Mouse (Mus musculus) Patski (cell line): ENCODE measurements around the gene Loxl4. TPM values are rescaled to one million over a fixed set of nuclear protein-coding genes. Genes with fewer than 3 reads are reported as not detected.

ENCODE experiments used
- ATAC-seq: fragments of 100-300 bp; one replicate; pipeline ENCODE4 v1.8.0; 2021
- CTCF ChIA-PET: fragments of 350-600 bp; sonication (Branson Sonifier 250); formaldehyde crosslinking; loops from one replicate; lab custom pipeline; 2022; ENCODE audit warnings: inconsistent platforms; lab: Charles Lee
- POLR2A ChIA-PET: fragments of 350-600 bp; sonication (Branson Sonifier 250); formaldehyde crosslinking; loops from one replicate; lab custom pipeline; 2022; ENCODE audit warnings: antibody characterized with exemption, inconsistent platforms; lab: Charles Lee
- DNase-seq: peaks from one replicate; pipeline ENCODE4 v3.0.0-alpha.2; 2011; ENCODE audit warnings: low read depth, low spot score
- H3K27me3 ChIP-seq: fragments of 371-371 bp; one replicate; pipeline ENCODE4 v1.5.1; 2021
- CTCF ChIP-seq: fragments of 100-300 bp; IDR thresholded peaks from one replicate; pipeline ENCODE4 v1.5.1; 2021
- in situ Hi-C: fragments of 300-500 bp; cut with MboI; formaldehyde crosslinking; loops from 3 replicates; pipeline ENCODE4 v1.11.1; 2018; ENCODE audit warnings: low pct_unique_long_range_greater_than_20kb, mixed read lengths
- polyA plus RNA-seq: library from polyadenylated mRNA; unstranded; gene quantifications from one replicate; pipeline ENCODE4 v1.2.3, GENCODE M21; 2021

The Loxl4 gene
- polyA plus RNA-seq, 1 experiment from 2014 or later: 0.08 TPM

DNA sequence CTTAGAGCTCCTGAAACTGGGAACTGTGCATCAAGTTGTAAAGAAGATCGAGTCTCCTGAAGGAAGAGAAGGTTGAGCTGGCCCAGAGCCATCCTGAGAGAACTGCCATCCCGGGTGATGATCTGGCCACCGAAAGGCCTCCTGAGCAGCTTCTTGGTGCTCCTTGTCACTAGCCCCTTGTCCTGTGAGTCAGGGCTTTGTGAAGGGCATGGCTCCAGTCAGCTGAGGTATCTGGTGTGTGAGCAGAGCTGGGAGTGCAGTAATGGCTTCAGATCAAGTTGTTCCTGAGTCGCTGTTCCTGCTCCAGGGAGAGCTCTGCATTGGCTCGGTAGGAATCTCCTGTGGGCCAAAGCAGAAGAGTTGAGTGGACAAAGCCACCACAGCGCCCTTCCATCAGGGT is 17.5 kb downstream of the Loxl4 start:
- ChIA-PET CTCF (interaction anchor here (0.8 kb wide), 1 partner anchor 35 kb away, joined by 3 read pairs; no protein-coding TSS in a partner anchor), POLR2A (no interaction called here)
- TF ChIP-seq CTCF: no peak
- H3K27me3 ChIP-seq: no peaks in the 10 kb centered on the region
- DNase-seq: no peak
- ATAC-seq: no peak
- in situ Hi-C loops: no loop called here

DNA sequence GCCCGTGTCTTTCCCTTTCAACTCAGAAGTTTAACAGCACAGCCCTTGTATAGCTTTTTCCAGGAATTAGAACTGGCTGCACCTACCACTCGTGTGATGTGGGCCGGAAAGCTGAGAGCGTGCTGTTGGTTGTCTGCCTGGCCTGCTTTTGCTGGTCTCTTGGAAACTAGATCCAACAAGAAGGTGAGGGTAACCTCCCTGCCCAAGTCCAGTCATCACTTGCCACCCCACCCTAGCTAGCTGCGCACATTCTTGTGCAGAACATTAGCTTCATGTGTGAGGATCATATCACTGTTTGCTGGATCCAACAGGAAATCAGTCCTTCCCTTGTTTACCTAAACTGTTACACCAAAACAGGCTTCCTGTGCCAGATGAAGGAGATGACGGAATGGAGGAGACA is 19.2 kb downstream of the Loxl4 start:
- DNase-seq (no peak), ATAC-seq (no peak)
- ChIA-PET CTCF (interaction anchor here (0.9 to 2.2 kb wide), 5 partner anchors 8 to 61 kb away, joined by 3 to 15 read pairs (median 3); no protein-coding TSS in a partner anchor), POLR2A (interaction anchor here (0.5 to 0.7 kb wide), 2 partner anchors 20 to 73 kb away, joined by 3 read pairs; no protein-coding TSS in a partner anchor)
- H3K27me3 ChIP-seq: no peaks in the 10 kb centered on the region
- no peak for TF ChIP-seq CTCF
- in situ Hi-C loops: loop anchor here (5.0 kb wide), 2 partner anchors 64 to 154 kb away; no protein-coding TSS in a partner anchor

DNA sequence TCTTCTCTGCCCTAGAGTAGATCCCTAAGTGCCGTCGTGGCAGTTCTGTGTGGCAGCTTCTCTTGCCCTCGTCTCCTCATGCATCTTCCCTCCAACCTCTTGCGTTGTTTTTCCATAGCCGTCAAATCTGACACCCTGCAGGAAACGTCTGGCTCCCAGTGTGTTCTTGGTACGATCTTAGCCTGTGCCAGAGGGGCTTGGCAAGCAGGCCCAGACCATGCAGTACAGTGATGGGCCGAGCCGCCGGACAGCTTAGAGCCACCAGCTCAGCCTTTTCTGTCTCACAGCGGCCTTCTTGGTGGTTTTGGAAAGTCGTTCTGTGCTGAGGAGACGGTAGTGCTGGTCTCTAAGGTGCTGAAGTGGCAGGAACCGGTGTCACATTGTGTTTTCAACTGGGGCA is 21.1 kb downstream of the Loxl4 start:
- POLR2A ChIA-PET: no interaction called here
- ATAC-seq (no peak), DNase-seq (no peak)
- in situ Hi-C loops: loop anchor here (5.0 kb wide), 2 partner anchors 66 to 156 kb away; no protein-coding TSS in a partner anchor
- CTCF ChIA-PET: interaction anchor here (1.2 to 2.1 kb wide), 2 partner anchors 19 to 276 kb away, joined by 3 to 6 read pairs; no protein-coding TSS in a partner anchor
- H3K27me3 ChIP-seq: no peaks in the 10 kb centered on the region
- no peak for TF ChIP-seq CTCF

DNA sequence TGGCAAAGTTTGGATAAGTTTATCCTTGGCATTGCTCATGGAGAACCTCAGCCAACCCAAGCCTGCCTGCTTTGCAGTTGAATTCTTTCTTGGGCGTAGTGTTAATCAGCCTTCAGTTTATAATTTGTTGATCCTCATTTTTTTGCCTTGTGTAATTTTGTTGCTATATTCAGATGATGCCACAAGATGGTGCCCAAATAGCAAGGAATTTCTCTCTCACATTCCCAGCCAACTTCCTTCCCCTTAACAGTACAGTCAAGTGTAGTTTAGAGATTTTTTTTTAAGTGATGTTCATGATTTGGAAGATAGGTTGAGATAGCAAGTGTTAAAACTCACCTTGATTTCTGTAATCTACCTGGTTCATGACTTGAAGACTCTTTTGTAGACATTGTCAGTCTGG is 23.4 kb downstream of the Loxl4 start:
- in situ Hi-C loops: loop anchor here (10.0 kb wide), 1 partner anchor 186 kb away; the partner anchor contains the start of gene Hps1
- ATAC-seq (no peak), DNase-seq (no peak)
- no peaks in the 10 kb centered on the region for H3K27me3 ChIP-seq
- no peak for TF ChIP-seq CTCF
- ChIA-PET POLR2A (no interaction called here), CTCF (interaction anchor here (0.8 to 1.4 kb wide), 7 partner anchors 10 to 72 kb away, joined by 3 to 5 read pairs (median 3); no protein-coding TSS in a partner anchor)

DNA sequence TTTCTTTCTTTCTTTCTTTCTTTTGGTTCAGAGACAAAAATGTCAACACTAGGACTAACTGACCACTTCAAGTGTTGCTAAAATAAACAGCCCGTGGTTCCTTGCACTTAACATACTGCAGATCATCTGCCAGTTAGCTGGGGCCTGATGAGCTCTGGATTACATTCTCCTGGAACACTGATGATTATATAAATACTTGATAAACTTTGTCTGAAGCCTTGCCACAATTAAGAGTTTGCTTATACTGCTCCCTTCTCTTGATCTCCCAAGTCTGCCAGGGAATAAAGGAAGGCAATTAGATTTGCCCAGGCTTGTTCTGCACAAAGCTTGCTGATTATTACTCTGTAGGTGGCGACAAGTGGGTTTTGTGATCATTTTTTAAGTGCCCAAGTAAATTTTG is 24.9 kb downstream of the Loxl4 start:
- ChIA-PET POLR2A (no interaction called here), CTCF (interaction anchor here (1.2 kb wide), 1 partner anchor 49 kb away, joined by 3 read pairs; no protein-coding TSS in a partner anchor)
- in situ Hi-C loops: loop anchor here (10.0 kb wide), 1 partner anchor 187 kb away; the partner anchor contains the start of gene Hps1
- DNase-seq (no peak), ATAC-seq (no peak)
- H3K27me3 ChIP-seq: no peaks in the 10 kb centered on the region
- no peak for TF ChIP-seq CTCF

DNA sequence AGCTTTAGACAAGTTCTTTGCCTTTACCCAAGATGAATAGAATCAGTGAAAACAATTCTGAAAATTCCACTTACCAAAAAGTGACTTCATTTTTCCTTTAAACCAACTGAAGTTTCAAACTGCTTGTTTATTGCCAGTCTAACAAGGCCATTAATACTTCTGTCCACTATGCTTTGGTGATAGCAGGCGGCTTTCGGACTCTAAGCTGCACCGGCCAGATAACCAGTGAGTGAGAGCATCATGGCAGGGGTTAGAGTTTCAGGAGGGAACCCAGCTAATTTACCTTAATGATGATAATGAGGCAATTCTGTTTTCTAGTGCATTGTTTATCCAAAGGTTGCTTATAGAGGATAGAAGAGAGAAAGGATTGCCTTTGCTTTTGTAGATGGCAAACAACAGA is 28.4 kb downstream of the Loxl4 start:
- TF ChIP-seq CTCF: no peak
- POLR2A ChIA-PET: no interaction called here
- no peak for ATAC-seq
- H3K27me3 ChIP-seq: no peaks in the 10 kb centered on the region
- in situ Hi-C loops: loop anchor here (10.0 kb wide), 1 partner anchor 191 kb away; the partner anchor contains the start of gene Hps1
- CTCF ChIA-PET: interaction anchor here (1.1 to 2.7 kb wide), 5 partner anchors 9 to 269 kb away, joined by 3 to 11 read pairs (median 3); no protein-coding TSS in a partner anchor
- DNase-seq: no peak

DNA sequence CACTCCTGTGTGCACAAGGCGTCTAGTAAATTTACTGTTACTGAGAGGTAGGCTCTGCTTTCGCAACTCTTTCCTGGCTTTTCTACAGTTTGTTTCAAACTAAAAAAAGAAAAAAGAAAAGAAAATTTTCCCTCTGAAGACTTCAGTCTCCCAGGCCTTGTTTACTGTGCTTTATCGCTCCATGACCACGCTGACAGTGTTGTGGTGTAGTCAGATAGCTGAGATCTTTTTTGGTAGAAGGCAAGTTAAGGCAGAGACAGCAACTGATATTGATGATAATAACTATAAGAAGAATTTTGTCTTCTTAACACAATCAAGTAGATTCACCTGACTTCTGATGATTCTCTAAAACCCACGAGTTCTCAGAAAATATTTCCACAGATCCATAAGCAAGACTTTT is 28.9 kb downstream of the Loxl4 start:
- TF ChIP-seq CTCF: no peak
- ChIA-PET CTCF (interaction anchor here (1.1 to 2.7 kb wide), 8 partner anchors 9 to 268 kb away, joined by 3 to 11 read pairs (median 4); no protein-coding TSS in a partner anchor), POLR2A (no interaction called here)
- in situ Hi-C loops: loop anchor here (10.0 kb wide), 1 partner anchor 191 kb away; the partner anchor contains the start of gene Hps1
- no peak for DNase-seq
- no peak for ATAC-seq
- H3K27me3 ChIP-seq: no peaks in the 10 kb centered on the region

DNA sequence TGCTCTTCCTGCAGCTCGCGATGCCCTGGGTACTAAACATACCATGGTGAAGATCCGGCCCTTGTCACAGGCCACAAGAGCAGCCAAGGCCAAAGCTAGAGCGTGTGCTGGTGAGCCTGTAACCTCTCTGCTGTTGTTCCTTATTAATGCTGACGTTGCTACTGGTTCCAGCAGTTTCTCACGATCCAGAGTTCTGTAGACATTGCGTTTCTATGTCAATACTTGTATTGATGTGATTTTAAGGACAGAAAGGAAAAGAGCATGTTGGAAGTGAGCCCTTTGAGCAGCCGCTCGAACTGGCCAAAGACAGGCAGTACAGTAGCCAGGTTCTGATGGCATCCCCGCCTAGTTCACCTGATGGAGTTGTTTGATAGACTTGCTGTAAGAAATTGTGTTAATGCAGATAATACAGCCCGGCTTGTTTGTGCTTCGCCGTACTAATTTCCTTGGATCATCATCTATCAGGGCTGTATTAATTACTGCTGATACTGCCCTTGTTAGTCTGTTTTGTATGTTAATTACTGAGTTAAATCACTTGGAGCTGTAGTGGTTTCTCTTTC is 29.7 kb downstream of the Loxl4 start:
- CTCF ChIA-PET: interaction anchor here (1.6 to 2.7 kb wide), 5 partner anchors 8 to 49 kb away, joined by 4 to 11 read pairs (median 4); no protein-coding TSS in a partner anchor
- in situ Hi-C loops: loop anchor here (10.0 kb wide), 1 partner anchor 192 kb away; the partner anchor contains the start of gene Hps1

DNA sequence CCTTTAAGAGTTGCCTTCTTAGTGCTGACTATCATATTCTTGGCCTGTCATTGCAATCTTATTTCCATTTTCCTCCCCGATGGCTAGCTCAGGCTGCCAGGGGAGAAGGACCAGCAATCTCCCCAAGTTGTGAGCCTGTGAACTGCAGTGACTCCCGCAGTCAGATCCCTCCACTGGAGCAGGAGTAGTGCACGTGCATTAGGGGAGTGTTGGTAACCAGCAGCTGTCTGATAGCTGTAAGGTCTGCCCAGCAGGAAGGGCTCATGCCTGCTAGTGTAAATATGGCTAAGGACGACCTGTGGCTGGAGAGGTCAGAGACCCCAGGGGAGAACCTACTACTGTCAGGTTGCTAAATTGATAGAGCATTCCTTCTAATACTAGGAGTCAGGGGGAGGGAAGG is 31.9 kb downstream of the Loxl4 start:
- POLR2A ChIA-PET: no interaction called here
- CTCF ChIA-PET: interaction anchor here (1.1 kb wide), 1 partner anchor 9 kb away, joined by 3 read pairs; no protein-coding TSS in a partner anchor

More for the DNA sequence above, 29.7 kb downstream of the Loxl4 start:
- ATAC-seq: no peak
- no peaks in the 10 kb centered on the region for H3K27me3 ChIP-seq
- TF ChIP-seq CTCF: no peak
- POLR2A ChIA-PET: no interaction called here
- DNase-seq: no peak

DNA sequence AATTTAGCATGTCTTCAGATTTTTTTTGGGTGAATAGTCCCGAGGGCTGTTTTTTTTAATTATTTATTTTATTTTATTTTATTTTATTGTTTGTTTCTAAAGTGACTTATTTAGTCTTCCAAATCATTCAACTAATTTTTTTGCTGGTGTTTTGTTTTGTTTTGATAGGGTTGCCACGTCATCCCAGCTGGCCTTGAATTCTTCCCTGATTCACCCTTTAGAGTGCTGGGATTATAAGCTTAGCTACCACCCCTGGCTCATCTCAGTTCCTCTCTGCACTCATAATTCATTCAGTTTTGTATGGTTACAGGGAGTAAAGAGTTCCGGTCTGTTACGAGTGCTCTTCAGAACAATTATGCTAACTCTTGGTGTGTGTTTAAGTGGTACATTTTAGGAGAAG is 34.0 kb downstream of the Loxl4 start:
- TF ChIP-seq CTCF: no peak
- no peaks in the 10 kb centered on the region for H3K27me3 ChIP-seq
- ChIA-PET CTCF (interaction anchor here (2.9 kb wide), 1 partner anchor 10 kb away, joined by 9 read pairs; no protein-coding TSS in a partner anchor), POLR2A (interaction anchor here (0.7 kb wide), 1 partner anchor 204 kb away, joined by 4 read pairs; no protein-coding TSS in a partner anchor)
- in situ Hi-C loops: no loop called here
- DNase-seq: no peak
- ATAC-seq: no peak

More for the DNA sequence above, 31.9 kb downstream of the Loxl4 start:
- DNase-seq (no peak), ATAC-seq (no peak)
- no peaks in the 10 kb centered on the region for H3K27me3 ChIP-seq
- no peak for TF ChIP-seq CTCF
- in situ Hi-C loops: loop anchor here (10.0 kb wide), 1 partner anchor 194 kb away; the partner anchor contains the start of gene Hps1
